Mouse (Mus musculus): Measurements from ENCODE around the gene Rap1a. TPM values are rescaled to one million over a fixed set of nuclear protein-coding genes. Genes with fewer than 3 reads are reported as not detected.

The Rap1a gene
- total and polyA plus RNA-seq, 3 experiments: 12.8 to 113 (median 101) TPM

DNA sequence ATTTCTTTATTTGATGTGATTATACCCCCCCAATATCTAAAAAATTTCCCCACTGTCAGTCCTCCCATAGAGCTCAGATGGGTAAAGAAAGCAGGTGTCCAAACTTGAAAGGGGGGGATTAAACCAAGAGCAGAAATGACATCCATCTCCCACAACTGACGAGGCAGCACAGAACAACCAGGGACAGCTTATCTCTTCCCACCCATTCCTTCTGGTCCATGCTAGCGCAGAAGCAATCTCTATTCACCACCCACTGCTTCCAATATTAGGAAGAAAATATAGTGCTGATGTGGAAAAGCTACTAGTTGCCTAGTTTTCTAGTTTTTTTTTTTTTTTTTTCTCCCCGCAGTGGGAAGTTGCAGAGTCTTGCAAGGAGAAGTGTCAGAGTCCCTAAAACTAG lies 34.7 kb upstream of the Rap1a start:
- no peak for TF ChIP-seq EP300 (IDR thresholded peaks at IDR 0.05; ENCODE audit: insufficient read depth, low read depth, low read length)
- Histone ChIP-seq H3K27ac (no peak overlapping the region), H3K9ac (ENCODE audit: low read depth, low read length) (no peak overlapping the region), H3K79me2 (replicated peaks; ENCODE audit: control insufficient read depth, insufficient read depth, low read length) (no peaks in the 10 kb centered on the region), H3K36me3 (ENCODE audit: control insufficient read depth, insufficient read depth, low read length) (no peaks in the 10 kb centered on the region), H3K27me3 (ENCODE audit: control insufficient read depth, insufficient read depth, low read length) (no peaks in the 10 kb centered on the region), H3K4me3 (no peak overlapping the region), H3K4me1 (ENCODE audit: control insufficient read depth, insufficient read depth, low read length) (no peaks in the 10 kb centered on the region)
- DNase-seq: no peak
- intact Hi-C loops (cut with DNase I): no loop called here
- WGBS: 66% methylated on average over 3 of the region's 3 CpGs

DNA sequence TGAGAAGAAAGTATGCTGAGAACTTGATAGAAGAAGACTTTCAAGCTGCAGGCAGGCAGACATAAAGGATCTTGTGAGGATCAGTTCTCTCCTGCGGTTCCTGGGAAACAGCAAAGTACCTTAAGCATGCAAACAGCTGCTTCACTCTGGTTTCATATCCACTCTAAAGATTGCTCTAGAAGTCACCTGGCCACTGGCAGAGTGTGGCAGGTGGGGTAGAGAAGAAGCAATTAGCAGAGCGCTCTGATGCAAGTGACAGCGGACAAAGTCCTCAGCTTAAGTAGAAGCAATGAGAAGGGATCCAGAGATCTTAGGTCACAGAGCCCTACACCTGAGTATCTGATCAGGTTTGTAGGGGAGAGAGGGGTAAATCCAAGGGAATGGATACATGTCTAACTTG lies 30.4 kb upstream of the Rap1a start:
- 97% methylated on average over 3 of the region's 3 CpGs for WGBS
- Histone ChIP-seq H3K27ac (no peak overlapping the region), H3K36me3 (ENCODE audit: control insufficient read depth, insufficient read depth, low read length) (peaks cover 3% of the 10 kb centered on the region), H3K4me1 (ENCODE audit: control insufficient read depth, insufficient read depth, low read length) (peaks cover 2% of the 10 kb centered on the region), H3K27me3 (ENCODE audit: control insufficient read depth, insufficient read depth, low read length) (no peaks in the 10 kb centered on the region), H3K9ac (ENCODE audit: low read depth, low read length) (no peak overlapping the region), H3K79me2 (replicated peaks; ENCODE audit: control insufficient read depth, insufficient read depth, low read length) (no peaks in the 10 kb centered on the region), H3K4me3 (no peak overlapping the region)
- DNase-seq: no peak
- intact Hi-C loops (cut with DNase I): no loop called here
- TF ChIP-seq POLR2A (IDR thresholded peaks at IDR 0.05; ENCODE audit: insufficient read depth, low read depth, low read length) (no peak), CTCF (IDR thresholded peaks at IDR 0.05) (no peak), EP300 (IDR thresholded peaks at IDR 0.05; ENCODE audit: insufficient read depth, low read depth, low read length) (no peak)

DNA sequence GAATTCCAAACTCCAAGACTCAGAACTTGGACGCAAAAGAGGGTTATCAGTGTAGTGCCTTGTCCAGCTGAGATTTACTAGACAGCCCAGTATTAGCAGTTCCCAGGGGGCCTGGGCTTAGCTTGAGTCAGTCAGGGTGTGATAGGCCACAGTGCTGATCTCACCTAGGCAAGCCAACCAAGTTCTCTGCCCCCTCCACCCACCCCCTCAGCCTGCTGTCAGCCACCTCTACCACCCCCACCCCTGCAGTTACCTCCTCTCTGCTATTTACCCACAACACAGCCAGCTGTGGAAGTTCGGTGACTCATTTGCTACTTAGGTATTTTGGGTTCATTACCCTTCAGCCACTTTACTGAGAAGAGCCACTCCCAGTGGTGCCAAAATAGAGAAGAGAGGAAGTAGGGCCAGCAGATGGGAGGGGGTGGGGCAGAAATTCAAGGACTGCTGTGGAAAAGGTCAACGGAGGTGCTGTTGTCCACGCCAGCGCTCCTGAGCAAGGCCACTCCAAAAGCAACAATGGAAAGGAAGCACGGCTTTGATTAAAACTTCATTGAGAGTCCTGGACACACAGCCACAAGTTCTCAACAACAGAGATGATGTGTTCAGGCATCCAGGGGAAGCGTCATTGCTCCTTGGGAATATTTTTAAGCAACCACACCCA lies 24.5 kb upstream of the Rap1a start:
- H3K79me2 ChIP-seq (replicated peaks; ENCODE audit: control insufficient read depth, insufficient read depth, low read length): no peaks in the 10 kb centered on the region
- 11% methylated on average over 7 of the region's 7 CpGs for WGBS
- H3K4me3 ChIP-seq: no peak overlapping the region
- H3K27me3 ChIP-seq (ENCODE audit: control insufficient read depth, insufficient read depth, low read length): no peaks in the 10 kb centered on the region
- peak overlapping the region; percentile 90 for H3K27ac ChIP-seq
- peaks cover 10% of the 10 kb centered on the region for H3K36me3 ChIP-seq (ENCODE audit: control insufficient read depth, insufficient read depth, low read length)
- intact Hi-C loops (cut with DNase I): loop anchor here (1.0 to 5.0 kb wide), 4 partner anchors 24 to 138 kb away; partner anchors contain the start of genes Ddx20 and Rap1a
- peak; percentile 98 for TF ChIP-seq EP300 (IDR thresholded peaks at IDR 0.05; ENCODE audit: insufficient read depth, low read depth, low read length)
- no peak for TF ChIP-seq CTCF (IDR thresholded peaks at IDR 0.05)
- DNase-seq: peak; percentile 68 to 84
- no peak overlapping the region for H3K9ac ChIP-seq (ENCODE audit: low read depth, low read length)
- H3K4me1 ChIP-seq (ENCODE audit: control insufficient read depth, insufficient read depth, low read length): peaks cover 20% of the 10 kb centered on the region

DNA sequence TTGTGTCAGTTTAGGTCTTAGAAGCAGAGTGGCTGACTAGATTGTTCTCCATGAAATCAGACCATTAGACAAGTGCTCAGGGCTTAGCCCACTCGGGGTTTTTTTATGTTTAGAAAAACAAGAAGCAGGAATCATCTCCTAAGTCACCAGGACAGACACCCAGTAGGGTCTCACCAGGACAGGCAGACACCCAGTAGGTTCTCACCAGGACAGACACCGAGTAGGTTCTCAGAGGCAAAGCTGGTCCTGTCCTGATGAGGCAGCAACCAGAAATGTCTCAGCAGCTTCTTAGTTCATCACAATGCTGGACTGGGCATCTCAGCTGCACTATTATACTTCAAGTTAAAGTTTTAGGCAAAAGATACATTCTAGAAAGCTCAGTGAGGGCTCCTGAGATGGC lies 23.6 kb upstream of the Rap1a start:
- 47% methylated on average over 2 of the region's 2 CpGs for WGBS
- Histone ChIP-seq H3K36me3 (ENCODE audit: control insufficient read depth, insufficient read depth, low read length) (peaks cover 10% of the 10 kb centered on the region), H3K27ac (peak overlapping the region; percentile 90), H3K79me2 (replicated peaks; ENCODE audit: control insufficient read depth, insufficient read depth, low read length) (no peaks in the 10 kb centered on the region), H3K4me3 (no peak overlapping the region), H3K27me3 (ENCODE audit: control insufficient read depth, insufficient read depth, low read length) (no peaks in the 10 kb centered on the region), H3K9ac (ENCODE audit: low read depth, low read length) (no peak overlapping the region), H3K4me1 (ENCODE audit: control insufficient read depth, insufficient read depth, low read length) (peaks cover 20% of the 10 kb centered on the region)
- DNase-seq: no peak
- intact Hi-C loops (cut with DNase I): loop anchor here (1.0 to 5.0 kb wide), 3 partner anchors 23 to 137 kb away; partner anchors contain the start of genes Ddx20 and Rap1a
- no peak for TF ChIP-seq EP300 (IDR thresholded peaks at IDR 0.05; ENCODE audit: insufficient read depth, low read depth, low read length)
- TF ChIP-seq CTCF (IDR thresholded peaks at IDR 0.05): no peak
- no peak for TF ChIP-seq POLR2A (IDR thresholded peaks at IDR 0.05; ENCODE audit: insufficient read depth, low read depth, low read length)

DNA sequence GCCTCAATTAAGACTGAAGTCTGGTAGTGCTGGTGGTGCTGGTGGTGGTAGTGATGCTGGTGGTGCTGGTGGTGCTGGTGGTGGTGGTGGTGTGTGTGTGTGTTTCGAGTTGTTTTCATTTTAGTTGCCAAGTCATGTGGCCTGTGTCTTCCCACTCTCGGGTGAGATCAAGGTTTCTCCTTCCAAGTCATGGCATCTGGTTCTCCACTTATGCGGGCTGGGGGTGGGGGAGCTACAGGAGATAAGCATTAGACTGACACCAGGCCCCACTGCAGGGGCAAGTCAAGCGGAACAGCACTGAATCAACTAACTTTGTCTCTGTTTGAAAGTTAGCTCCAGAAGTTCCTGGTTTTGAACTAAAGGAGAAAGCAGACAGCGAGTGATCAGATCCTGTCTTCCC lies 23.0 kb upstream of the Rap1a start:
- DNase-seq: peak; percentile 50 to 54
- Histone ChIP-seq H3K4me3 (no peak overlapping the region), H3K27ac (peak overlapping the region; percentile 90), H3K79me2 (replicated peaks; ENCODE audit: control insufficient read depth, insufficient read depth, low read length) (no peaks in the 10 kb centered on the region), H3K9ac (ENCODE audit: low read depth, low read length) (no peak overlapping the region; the same call in 1 of the 2 replicates), H3K4me1 (ENCODE audit: control insufficient read depth, insufficient read depth, low read length) (peaks cover 20% of the 10 kb centered on the region), H3K36me3 (ENCODE audit: control insufficient read depth, insufficient read depth, low read length) (peaks cover 10% of the 10 kb centered on the region), H3K27me3 (ENCODE audit: control insufficient read depth, insufficient read depth, low read length) (no peaks in the 10 kb centered on the region)
- 49% methylated on average over 5 of the region's 5 CpGs for WGBS
- intact Hi-C loops (cut with DNase I): no loop called here
- TF ChIP-seq CTCF (IDR thresholded peaks at IDR 0.05): no peak
- TF ChIP-seq EP300 (IDR thresholded peaks at IDR 0.05; ENCODE audit: insufficient read depth, low read depth, low read length): peak; percentile 73; the same call in 1 of the 2 replicates

DNA sequence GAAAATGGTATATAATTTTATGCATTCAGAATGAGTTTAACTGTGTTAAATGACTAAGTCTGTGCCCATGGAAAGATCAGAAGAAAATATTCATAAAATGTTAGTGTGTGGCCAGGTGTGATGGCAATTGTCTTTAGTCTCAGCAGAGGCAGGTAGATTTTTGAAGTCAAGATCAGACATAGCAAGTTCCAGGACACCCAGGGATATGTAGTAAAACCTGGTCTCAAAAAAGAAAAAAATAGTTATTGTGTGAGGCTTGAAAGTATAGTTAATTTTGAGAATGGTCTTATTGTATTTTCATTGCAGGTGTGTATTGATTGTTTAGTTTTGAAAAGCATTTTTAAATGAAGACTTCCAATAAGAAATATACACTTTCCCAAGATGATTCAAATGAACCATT lies 22.5 kb upstream of the Rap1a start:
- Histone ChIP-seq H3K27me3 (ENCODE audit: control insufficient read depth, insufficient read depth, low read length) (no peaks in the 10 kb centered on the region), H3K9ac (ENCODE audit: low read depth, low read length) (no peak overlapping the region), H3K27ac (no peak overlapping the region), H3K4me3 (no peak overlapping the region), H3K36me3 (ENCODE audit: control insufficient read depth, insufficient read depth, low read length) (peaks cover 10% of the 10 kb centered on the region), H3K4me1 (ENCODE audit: control insufficient read depth, insufficient read depth, low read length) (peaks cover 20% of the 10 kb centered on the region), H3K79me2 (replicated peaks; ENCODE audit: control insufficient read depth, insufficient read depth, low read length) (no peaks in the 10 kb centered on the region)
- TF ChIP-seq EP300 (IDR thresholded peaks at IDR 0.05; ENCODE audit: insufficient read depth, low read depth, low read length) (no peak), POLR2A (IDR thresholded peaks at IDR 0.05; ENCODE audit: insufficient read depth, low read depth, low read length) (no peak), CTCF (IDR thresholded peaks at IDR 0.05) (no peak)
- DNase-seq: no peak
- intact Hi-C loops (cut with DNase I): loop anchor here (2.0 kb wide), 1 partner anchor 51 kb away; no protein-coding TSS in a partner anchor

Measured in heart, adult 2 months (tissue).